Mouse (Mus musculus) heart, adult 2 months (tissue): Measurements from ENCODE around the gene Mogs. TPM values are rescaled to one million over a fixed set of nuclear protein-coding genes. Genes with fewer than 3 reads are reported as not detected.

ENCODE experiments used
- DNase-seq, 2 experiments: peaks; one replicate each; pipeline ENCODE4 v3.0.0; 2021
- H3K27ac ChIP-seq: fragments of 200-600 bp; 2 replicates; pipeline ENCODE4 v1.8.1; 2022
- H3K27me3 ChIP-seq: fragments of 200-500 bp; 2 replicates; pipeline ENCODE4 v1.6.1; 2012; ENCODE audit warnings: mild to moderate bottlenecking, low read length, inconsistent platforms, mixed read lengths; ENCODE audit not compliant: control insufficient read depth, insufficient read depth
- H3K36me3 ChIP-seq: fragments of 200-500 bp; 2 replicates; pipeline ENCODE4 v1.6.1; 2012; ENCODE audit warnings: low read length, inconsistent platforms; ENCODE audit not compliant: control insufficient read depth, insufficient read depth
- H3K4me1 ChIP-seq: fragments of 200-500 bp; 2 replicates; pipeline ENCODE4 v1.6.1; 2011; ENCODE audit warnings: low read length; ENCODE audit not compliant: control insufficient read depth, insufficient read depth
- H3K4me3 ChIP-seq: fragments of 200-600 bp; 2 replicates; pipeline ENCODE4 v1.8.1; 2022
- H3K79me2 ChIP-seq: fragments of 200-500 bp; replicated peaks from 2 replicates; pipeline ENCODE4 v1.6.1; 2012; ENCODE audit warnings: mild to moderate bottlenecking, inconsistent platforms, low read length, moderate library complexity, mixed read lengths; ENCODE audit not compliant: control insufficient read depth, insufficient read depth
- H3K9ac ChIP-seq: fragments of 200-500 bp; 2 replicates; pipeline ENCODE4 v1.6.1; 2012; ENCODE audit warnings: low read depth, mild to moderate bottlenecking, control low read depth, inconsistent platforms, low read length, mixed read lengths
- CTCF ChIP-seq: fragments of 200-600 bp; IDR thresholded peaks from 2 replicates; pipeline ENCODE4 v1.8.1; 2022; ENCODE audit warnings: antibody characterized with exemption, mild to moderate bottlenecking, moderate library complexity
- EP300 ChIP-seq: fragments of 200-500 bp; IDR thresholded peaks from 2 replicates; pipeline ENCODE4 v1.6.1; 2011; ENCODE audit warnings: low read depth, low read length, control low read depth; ENCODE audit not compliant: insufficient read depth
- POLR2A ChIP-seq: fragments of 200-500 bp; IDR thresholded peaks from 2 replicates; pipeline ENCODE4 v1.6.1; 2011; ENCODE audit warnings: mild to moderate bottlenecking, low read depth, low read length, control low read depth; ENCODE audit not compliant: insufficient read depth
- WGBS: fragments of 180-500 bp; shearing (Covaris S2); methylation state at CpG from one replicate; pipeline ENCODE4 v1.1.7; 2018; 5-methylcytosine and 5-hydroxymethylcytosine counted together
- intact Hi-C: fragments of 180-260 bp; cut with DNase I; formaldehyde crosslinking; loops from one replicate; pipeline ENCODE4 v1.15.1; 2025
- polyA plus RNA-seq: library from polyadenylated mRNA; depleted of rRNA; stranded (reverse); fragments of >200 nt; gene quantifications from 2 replicates; pipeline ENCODE4 v1.2.3, GENCODE M21; 2012
- total RNA-seq, 2 experiments: library from RNA; stranded (reverse); gene quantifications; 2 replicates each; pipeline ENCODE4 v1.2.3; 2021

The Mogs gene
- total and polyA plus RNA-seq, 3 experiments: 7.2 to 13.9 (median 9.9) TPM

DNA sequence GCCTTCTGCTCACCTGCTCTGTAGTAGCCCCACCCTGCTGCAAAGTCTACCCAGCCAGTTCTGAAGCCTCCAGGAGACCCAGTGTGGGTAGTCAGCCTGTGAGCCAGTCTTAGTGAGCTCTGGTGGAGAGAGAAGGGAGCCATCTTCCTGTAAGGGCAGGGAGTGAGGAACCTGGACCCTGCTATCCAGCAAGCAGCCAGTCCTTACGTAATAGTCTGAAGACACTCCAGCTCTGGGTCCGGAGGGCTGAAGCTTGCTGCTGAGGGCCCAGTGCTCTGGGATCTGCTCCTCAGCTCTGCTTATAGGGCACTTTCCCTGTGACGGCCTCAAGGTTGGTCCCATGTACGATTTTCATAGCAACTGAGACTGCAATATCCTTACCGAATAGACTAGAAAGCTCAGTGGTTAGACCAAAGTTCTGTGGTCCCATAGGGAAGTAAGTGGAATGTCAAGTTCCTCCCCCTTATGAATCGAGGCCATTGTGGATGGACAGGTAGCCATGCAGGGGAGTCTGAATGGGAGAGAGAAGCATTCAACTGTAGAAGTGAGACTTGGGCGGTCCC lies 19.7 kb downstream of the Mogs start, which contains the start of gene Rtkn:
TSS of gene Rtkn (plus strand) at position 513 of the 563 bp plus-strand sequence.
- 78% methylated on average over 7 of the region's 7 CpGs for WGBS
- intact Hi-C loops: no loop called here

DNA sequence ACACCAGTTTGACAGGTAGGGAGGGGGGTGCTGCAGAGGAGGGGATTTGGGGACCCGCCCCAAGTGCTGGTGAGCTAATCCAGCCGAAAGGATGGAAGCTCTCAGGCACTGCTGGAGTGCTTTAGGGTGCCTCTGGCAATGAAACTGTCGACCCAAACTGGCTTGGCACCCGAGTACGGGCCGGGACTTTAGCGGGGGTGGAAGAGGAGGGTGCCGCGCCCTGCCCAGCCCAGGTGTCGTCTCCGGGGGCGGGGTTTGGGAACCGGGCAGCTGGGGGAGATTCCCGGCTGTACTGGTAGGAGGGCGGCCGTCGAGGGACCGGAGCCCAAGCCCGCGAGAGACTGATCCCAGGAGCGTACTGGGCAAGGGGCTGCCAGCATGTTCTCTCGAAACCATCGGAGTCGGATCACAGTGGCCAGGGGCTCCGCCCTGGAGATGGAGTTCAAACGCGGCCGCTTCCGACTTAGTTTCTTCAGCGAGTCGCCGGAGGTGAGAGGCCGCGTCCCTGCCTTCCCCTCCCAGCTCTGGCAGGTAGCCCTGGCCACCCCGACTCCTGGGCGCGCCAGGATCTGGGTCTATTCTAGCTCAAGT lies 20.4 kb downstream of the Mogs start:
- TF ChIP-seq POLR2A: 0 out of 2 replicates have a peak, but pooled peaks have one; percentile 5
- no peak for TF ChIP-seq EP300
- TF ChIP-seq CTCF: no peak
- Histone ChIP-seq H3K27ac (peak overlapping the region; percentile 76), H3K9ac (peak overlapping the region; percentile 79), H3K27me3 (no peaks in the 10 kb centered on the region), H3K4me1 (peaks cover 5% of the 10 kb centered on the region; the same call in 1 of the 2 replicates), H3K4me3 (peak overlapping the region; percentile 28), H3K79me2 (no peaks in the 10 kb centered on the region), H3K36me3 (no peaks in the 10 kb centered on the region)
- intact Hi-C loops: no loop called here
- DNase-seq: peak; percentile 58
- 14% methylated on average over 37 of the region's 37 CpGs for WGBS

More for the DNA sequence above, 19.7 kb downstream of the Mogs start, which contains the start of gene Rtkn:
- H3K4me1 ChIP-seq: peaks cover 5% of the 10 kb centered on the region; the same call in 1 of the 2 replicates
- H3K9ac ChIP-seq: peak within 1 kb of the TSS; percentile 79
- H3K4me3 ChIP-seq: peak within 1 kb of the TSS; percentile 28
- TF ChIP-seq CTCF (no peak), EP300 (no peak), POLR2A (no peak)
- no peaks in the 10 kb centered on the region for H3K79me2 ChIP-seq
- DNase-seq: no peak
- no peaks in the 10 kb centered on the region for H3K36me3 ChIP-seq
- H3K27ac ChIP-seq: peak within 1 kb of the TSS; percentile 76
- H3K27me3 ChIP-seq: no peaks in the 10 kb centered on the region

DNA sequence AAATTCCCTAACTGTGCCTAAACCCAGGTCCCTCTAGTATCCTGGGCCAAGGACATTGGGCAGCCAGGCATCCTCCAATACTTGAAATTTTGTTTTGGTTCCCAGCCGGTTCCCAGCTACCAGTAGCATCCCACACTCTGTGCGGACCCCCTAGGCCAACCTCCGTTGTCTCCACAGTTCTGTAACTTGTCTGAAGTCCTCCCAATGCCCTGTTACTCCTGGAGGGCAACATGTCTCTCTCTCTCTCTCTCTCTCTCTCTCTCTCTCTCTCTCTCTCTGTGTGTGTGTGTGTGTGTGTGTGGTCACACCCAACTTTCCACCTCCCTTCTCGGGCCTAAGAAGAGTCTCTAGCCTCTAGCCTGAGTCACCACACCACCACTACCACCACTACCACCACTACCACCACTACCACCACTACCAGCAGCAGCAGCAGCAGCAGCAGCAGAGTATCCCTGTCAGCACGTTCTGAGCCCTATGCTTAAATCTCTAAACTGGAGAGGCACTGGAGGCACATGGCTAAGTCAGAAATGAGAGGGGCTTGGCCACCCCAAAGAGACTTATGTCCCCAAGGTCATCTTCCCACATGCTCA lies 21.1 kb downstream of the Mogs start:
- no peaks in the 10 kb centered on the region for H3K27me3 ChIP-seq
- H3K27ac ChIP-seq: peak overlapping the region; percentile 89
- peak overlapping the region; percentile 79 for H3K9ac ChIP-seq
- peak overlapping the region; percentile 63 for H3K4me3 ChIP-seq
- no peaks in the 10 kb centered on the region for H3K36me3 ChIP-seq
- intact Hi-C loops: no loop called here
- peaks cover 5% of the 10 kb centered on the region; the same call in 1 of the 2 replicates for H3K4me1 ChIP-seq
- TF ChIP-seq EP300: no peak
- no peak for TF ChIP-seq POLR2A
- TF ChIP-seq CTCF: no peak
- WGBS: 35% methylated on average over 5 of the region's 5 CpGs
- no peak for DNase-seq
- H3K79me2 ChIP-seq: no peaks in the 10 kb centered on the region

DNA sequence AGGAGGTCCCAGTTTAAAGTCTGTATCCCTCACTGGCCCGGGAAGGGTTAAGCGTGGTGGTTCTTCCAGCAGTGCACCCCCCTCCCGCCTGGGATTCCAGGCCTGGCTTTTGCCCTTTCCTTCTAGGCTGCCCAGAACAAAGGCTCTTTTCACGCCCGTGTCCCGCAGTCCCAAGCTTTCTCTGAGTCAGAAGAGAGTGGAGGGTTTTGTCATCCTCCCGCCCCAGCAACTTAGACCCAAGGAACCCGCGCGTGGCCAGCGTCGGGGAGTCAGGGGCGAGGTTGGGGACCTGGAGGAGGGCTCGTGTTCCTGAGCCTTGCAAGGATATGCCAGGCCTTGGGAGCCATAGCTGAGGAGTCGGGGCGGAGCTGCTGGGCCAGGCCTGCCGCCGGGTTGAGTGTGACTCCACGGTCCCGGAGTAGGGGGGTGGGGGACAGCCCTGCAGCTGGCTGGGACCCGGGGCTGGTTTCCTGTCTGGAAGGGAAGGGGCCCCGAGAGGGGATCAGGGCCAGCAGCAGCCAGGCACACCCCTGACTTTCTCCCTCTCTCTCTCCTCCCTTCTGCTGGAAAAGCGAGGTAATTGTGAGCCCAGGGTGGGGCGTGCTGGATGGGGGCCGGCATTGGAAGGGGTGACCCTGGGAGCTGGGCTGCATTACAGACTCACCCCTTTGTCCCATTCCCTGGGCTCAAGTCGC lies 21.7 kb downstream of the Mogs start:
- Histone ChIP-seq H3K4me3 (peak overlapping the region; percentile 63), H3K4me1 (peaks cover 5% of the 10 kb centered on the region; the same call in 1 of the 2 replicates), H3K36me3 (no peaks in the 10 kb centered on the region), H3K9ac (peak overlapping the region; percentile 79), H3K27me3 (no peaks in the 10 kb centered on the region), H3K79me2 (no peaks in the 10 kb centered on the region), H3K27ac (peak overlapping the region; percentile 89)
- 2% methylated on average over 26 of the region's 26 CpGs for WGBS
- no peak; the same call in 1 of the 2 replicates for TF ChIP-seq POLR2A
- no peak for TF ChIP-seq CTCF
- TF ChIP-seq EP300: no peak
- intact Hi-C loops: no loop called here
- peak; percentile 82 for DNase-seq

DNA sequence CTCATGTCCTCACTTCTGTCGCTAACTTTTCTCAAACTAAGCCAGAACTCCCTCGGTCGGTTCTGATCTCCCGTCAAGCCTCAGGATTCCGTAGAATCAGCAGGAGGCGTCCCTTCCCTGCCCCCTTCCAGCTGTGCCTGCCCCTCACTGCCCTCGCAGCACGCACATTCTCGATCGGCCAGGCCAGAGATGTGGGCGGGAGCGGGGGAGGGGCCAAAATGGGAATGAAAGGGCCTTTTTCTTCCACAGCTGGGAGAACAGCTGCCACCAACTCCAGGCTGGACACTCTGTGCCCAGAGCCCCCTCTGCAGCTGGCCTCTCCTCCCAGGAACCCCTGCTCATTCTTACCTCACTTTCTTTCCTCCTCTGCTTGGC lies 22.3 kb downstream of the Mogs start:
- no peaks in the 10 kb centered on the region for H3K36me3 ChIP-seq
- H3K4me1 ChIP-seq: peaks cover 5% of the 10 kb centered on the region; the same call in 1 of the 2 replicates
- WGBS: 4% methylated on average over 12 of the region's 12 CpGs
- no peaks in the 10 kb centered on the region for H3K79me2 ChIP-seq
- DNase-seq: peak; percentile 89 to 90
- H3K4me3 ChIP-seq: peak overlapping the region; percentile 63
- H3K27me3 ChIP-seq: no peaks in the 10 kb centered on the region
- TF ChIP-seq CTCF: no peak
- TF ChIP-seq EP300: peak; percentile 63; the same call in 1 of the 2 replicates
- TF ChIP-seq POLR2A: peak; percentile 83
- H3K9ac ChIP-seq: peak overlapping the region; percentile 79
- intact Hi-C loops: no loop called here
- H3K27ac ChIP-seq: peak overlapping the region; percentile 89
